Mouse (Mus musculus) mammary gland, adult 2 months (tissue): ENCODE data around the gene Gm5724. TPM values are rescaled to one million over a fixed set of nuclear protein-coding genes. Genes with fewer than 3 reads are reported as not detected.

ENCODE experiments used
- polyA plus RNA-seq: library from polyadenylated mRNA; depleted of rRNA; stranded (reverse); fragments of >200 nt; gene quantifications from 2 replicates; pipeline ENCODE4 v1.2.3, GENCODE M21; 2012; ENCODE audit warnings: low replicate concordance; rRNA removed

The Gm5724 gene
- polyA plus RNA-seq = not detected in 2 replicates

DNA sequence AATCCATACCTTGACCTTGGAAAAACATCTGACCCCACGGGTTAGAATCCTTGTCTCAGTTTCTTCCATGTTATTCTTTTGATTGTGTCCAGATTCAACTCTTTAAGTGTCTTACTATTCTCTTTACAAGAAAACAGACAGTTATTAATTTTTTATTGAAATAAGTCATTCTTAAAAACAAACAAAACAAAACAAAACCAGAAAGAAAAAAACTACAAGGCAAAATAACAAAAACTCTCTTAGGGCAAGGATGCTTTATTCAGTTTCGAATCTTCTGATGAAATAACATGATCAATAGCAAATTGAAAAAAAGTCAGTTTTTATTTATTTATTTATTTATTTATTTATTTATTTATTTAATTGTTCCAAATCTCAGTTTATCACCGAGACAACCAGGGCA, at the start of gene Gm5724:
TSS of gene Gm5724 (minus strand) at position 101 of the 400 bp plus-strand sequence.

Other genes starting within 250 kb of the Gm5724 start
- 0.08 and 0.13 TPM in 2 replicates for gene Slco1c1, start 249.4 kb downstream of the Gm5724 start, polyA plus RNA-seq
- gene Slco1b2, start 144.3 kb downstream of the Gm5724 start, polyA plus RNA-seq = 0.27 TPM in 1 of 2 replicates, not detected in the other
- gene Slco1a4, start 82.4 kb upstream of the Gm5724 start, polyA plus RNA-seq = not detected in 2 replicates
- 0.02 TPM in 1 of 2 replicates, not detected in the other for gene Slco1a1, start 173.2 kb upstream of the Gm5724 start, polyA plus RNA-seq
- not detected in 2 replicates for gene Gm6614, start 237.6 kb upstream of the Gm5724 start, polyA plus RNA-seq